Mouse (Mus musculus) CH12.LX (cell line): ENCODE measurements around the gene Gm12216. TPM values are rescaled to one million over a fixed set of nuclear protein-coding genes. Genes with fewer than 3 reads are reported as not detected.

Source experiments
- DNase-seq: peaks from one replicate; pipeline ENCODE4 v3.0.0-alpha.2; 2013; ENCODE audit errors: extremely low read depth
- H3K27ac ChIP-seq: 2 replicates; pipeline ENCODE4 v1.5.1; 2012; ENCODE audit warnings: low read depth, mild to moderate bottlenecking, control low read depth, moderate library complexity; ENCODE audit not compliant: insufficient read depth
- H3K27me3 ChIP-seq: replicated peaks from 2 replicates; pipeline ENCODE3; 2012; ENCODE audit warnings: inconsistent platforms
- H3K36me3 ChIP-seq, 2 experiments: replicated peaks in 1 of 2; 2 replicates each; pipeline versions ENCODE3 to v1.6.1; 2012; ENCODE audit warnings: inconsistent platforms in 1 of 2, low read length in 1 of 2, mild to moderate bottlenecking in 1 of 2, mixed read lengths in 1 of 2, moderate library complexity in 1 of 2; ENCODE audit not compliant: control insufficient read depth in 1 of 2, insufficient read depth in 1 of 2
- H3K4me1 ChIP-seq, 2 experiments: 2 replicates each; pipeline ENCODE4 v1.6.1; 2012; ENCODE audit warnings: inconsistent platforms in 1 of 2, moderate library complexity in 1 of 2; ENCODE audit not compliant: insufficient read depth in 2 of 2, control insufficient read depth in 1 of 2
- H3K4me2 ChIP-seq: 2 replicates; pipeline ENCODE4 v1.6.1; 2012; ENCODE audit warnings: low read depth, mild to moderate bottlenecking, control low read depth; ENCODE audit not compliant: poor library complexity, insufficient read depth, severe bottlenecking
- H3K4me3 ChIP-seq, 3 experiments: fragments of 150-350 bp in 1 of 3; sonication (generic) in 1 of 3; replicated peaks in 1 of 3; 2 replicates each; pipeline versions ENCODE3 to v1.5.1; 2011 to 2012; ENCODE audit warnings: low read depth in 2 of 3, low read length in 2 of 3, mild to moderate bottlenecking in 2 of 3, moderate library complexity in 2 of 3, control low read depth in 1 of 3, improper control_type of control experiment in 1 of 3, inconsistent platforms in 1 of 3, mixed read lengths in 1 of 3; ENCODE audit not compliant: poor library complexity in 1 of 3
- H3K79me2 ChIP-seq: replicated peaks from 2 replicates; pipeline ENCODE4 v1.6.1; 2012; ENCODE audit warnings: mild to moderate bottlenecking, moderate library complexity; ENCODE audit not compliant: control insufficient read depth, poor library complexity, insufficient read depth, severe bottlenecking; ENCODE audit errors: extremely low read depth
- H3K9ac ChIP-seq: 2 replicates; pipeline ENCODE4 v1.6.1; 2012; ENCODE audit warnings: low read depth, mild to moderate bottlenecking, control low read depth, moderate library complexity; ENCODE audit not compliant: insufficient read depth
- H3K9me3 ChIP-seq: replicated peaks from 2 replicates; pipeline ENCODE3; 2012; ENCODE audit warnings: low read length, inconsistent platforms, mixed read lengths
- BHLHE40 ChIP-seq: IDR thresholded peaks from 2 replicates; pipeline ENCODE4 v1.6.1; 2011; ENCODE audit warnings: mild to moderate bottlenecking, low read depth, low read length, improper control_type of control experiment
- CHD2 ChIP-seq: IDR thresholded peaks from 2 replicates; pipeline ENCODE4 v1.6.1; 2011; ENCODE audit warnings: low read length, improper control_type of control experiment
- E2F4 ChIP-seq: IDR thresholded peaks from 2 replicates; pipeline ENCODE4 v1.6.1; 2011; ENCODE audit warnings: low read depth, low read length, improper control_type of control experiment; ENCODE audit not compliant: insufficient replicate concordance
- ELF1 ChIP-seq: IDR thresholded peaks from 2 replicates; pipeline ENCODE4 v1.6.1; 2014; ENCODE audit warnings: low read depth, mild to moderate bottlenecking, inconsistent platforms, low read length, improper control_type of control experiment
- EP300 ChIP-seq: IDR thresholded peaks from 2 replicates; pipeline ENCODE4 v1.6.1; 2011; ENCODE audit warnings: low read length, improper control_type of control experiment
- ETS1 ChIP-seq: conservative IDR thresholded peaks from 2 replicates; pipeline ENCODE4 v1.6.1; 2012; ENCODE audit warnings: low read depth, mild to moderate bottlenecking, inconsistent platforms, low read length, improper control_type of control experiment, moderate library complexity
- GABPA ChIP-seq: IDR thresholded peaks from 2 replicates; pipeline ENCODE4 v1.6.1; 2012; ENCODE audit warnings: low read depth, low read length, improper control_type of control experiment, inconsistent platforms; ENCODE audit not compliant: insufficient replicate concordance
- HCFC1 ChIP-seq: IDR thresholded peaks from 2 replicates; pipeline ENCODE4 v1.6.1; 2012; ENCODE audit warnings: low read depth, mild to moderate bottlenecking, inconsistent platforms, low read length, improper control_type of control experiment
- IRF4 ChIP-seq: IDR thresholded peaks from 2 replicates; pipeline ENCODE4 v1.6.1; 2014; ENCODE audit warnings: low read depth, mild to moderate bottlenecking, inconsistent platforms, low read length, improper control_type of control experiment
- JUN ChIP-seq: IDR thresholded peaks from 2 replicates; pipeline ENCODE4 v1.6.1; 2011; ENCODE audit warnings: low read depth, mild to moderate bottlenecking, low read length, improper control_type of control experiment, moderate library complexity; ENCODE audit not compliant: insufficient read depth
- JUND ChIP-seq: conservative IDR thresholded peaks from 2 replicates; pipeline ENCODE4 v1.6.1; 2011; ENCODE audit warnings: low read depth, low read length, improper control_type of control experiment
- KAT2A ChIP-seq: IDR thresholded peaks from 2 replicates; pipeline ENCODE4 v1.6.1; 2012; ENCODE audit warnings: low read length, improper control_type of control experiment, inconsistent platforms; ENCODE audit not compliant: insufficient replicate concordance
- MAFK ChIP-seq: IDR thresholded peaks from 2 replicates; pipeline ENCODE4 v1.6.1; 2011; ENCODE audit warnings: low read length, improper control_type of control experiment; ENCODE audit not compliant: insufficient replicate concordance
- MAX ChIP-seq: IDR thresholded peaks from 2 replicates; pipeline ENCODE4 v1.6.1; 2011; ENCODE audit warnings: low read length, improper control_type of control experiment
- MAZ ChIP-seq: IDR thresholded peaks from 2 replicates; pipeline ENCODE4 v1.6.1; 2012; ENCODE audit warnings: low read depth, mild to moderate bottlenecking, inconsistent platforms, low read length, improper control_type of control experiment, moderate library complexity
- MEF2A ChIP-seq: IDR thresholded peaks from 2 replicates; pipeline ENCODE4 v1.6.1; 2014; ENCODE audit warnings: low read depth, mild to moderate bottlenecking, inconsistent platforms, low read length, improper control_type of control experiment, borderline replicate concordance
- MXI1 ChIP-seq: IDR thresholded peaks from 2 replicates; pipeline ENCODE4 v1.6.1; 2011; ENCODE audit warnings: mild to moderate bottlenecking, low read depth, low read length, improper control_type of control experiment
- NELFE ChIP-seq: IDR thresholded peaks from 2 replicates; pipeline ENCODE4 v1.6.1; 2011; ENCODE audit warnings: low read depth, low read length, improper control_type of control experiment
- PAX5 ChIP-seq: IDR thresholded peaks from 2 replicates; pipeline ENCODE4 v1.6.1; 2012; ENCODE audit warnings: low read length, inconsistent platforms, mixed read lengths
- POLR2A ChIP-seq: IDR thresholded peaks from 2 replicates; pipeline ENCODE4 v1.6.1; 2011; ENCODE audit warnings: low read depth, mild to moderate bottlenecking, improper control_type of control experiment, low read length
- POLR2AphosphoS2 ChIP-seq: IDR thresholded peaks from 2 replicates; pipeline ENCODE4 v1.6.1; 2011; ENCODE audit warnings: low read depth, low read length, improper control_type of control experiment
- RAD21 ChIP-seq: IDR thresholded peaks from 2 replicates; pipeline ENCODE4 v1.6.1; 2011; ENCODE audit warnings: low read depth, mild to moderate bottlenecking, low read length, improper control_type of control experiment, moderate library complexity
- RCOR1 ChIP-seq: conservative IDR thresholded peaks from 2 replicates; pipeline ENCODE4 v1.6.1; 2012; ENCODE audit warnings: low read depth, mild to moderate bottlenecking, inconsistent platforms, low read length, improper control_type of control experiment
- TCF12 ChIP-seq: IDR thresholded peaks from 2 replicates; pipeline ENCODE4 v1.6.1; 2014; ENCODE audit warnings: low read depth, mild to moderate bottlenecking, inconsistent platforms, low read length, improper control_type of control experiment
- UBTF ChIP-seq: IDR thresholded peaks from 2 replicates; pipeline ENCODE4 v1.6.1; 2012; ENCODE audit warnings: low read depth, mild to moderate bottlenecking, inconsistent platforms, low read length, improper control_type of control experiment, moderate library complexity
- USF2 ChIP-seq: conservative IDR thresholded peaks from 2 replicates; pipeline ENCODE4 v1.6.1; 2011; ENCODE audit warnings: low read depth, low read length, improper control_type of control experiment
- ZKSCAN1 ChIP-seq: IDR thresholded peaks from 2 replicates; pipeline ENCODE4 v1.6.1; 2012; ENCODE audit warnings: low read depth, inconsistent platforms, low read length, improper control_type of control experiment, borderline replicate concordance
- ZMIZ1 ChIP-seq: IDR thresholded peaks from 2 replicates; pipeline ENCODE4 v1.6.1; 2012; ENCODE audit warnings: low read depth, mild to moderate bottlenecking, inconsistent platforms, low read length, improper control_type of control experiment
- dilution Hi-C: fragments of 300-500 bp; cut with MboI; formaldehyde crosslinking; loops from 2 replicates; pipeline ENCODE4 v1.14.3; 2020; ENCODE audit warnings: low sequenced_read_pairs; ENCODE audit not compliant: extremely low pct_unique_long_range_greater_than_20kb, extremely low pct_ligation_motif_present
- in situ Hi-C: fragments of 300-500 bp; cut with MboI; formaldehyde crosslinking; loops from 3 replicates; pipeline ENCODE4 v1.14.3; 2019; ENCODE audit warnings: low sequenced_read_pairs, low pct_ligation_motif_present, low pct_unique_long_range_greater_than_20kb, mixed read lengths
- polyA plus RNA-seq: library from polyadenylated mRNA; unstranded; fragments of >175 nt; gene quantifications from 2 replicates; pipeline ENCODE4 v1.2.1, GENCODE M21; 2012; ENCODE audit warnings: low read depth; ENCODE audit not compliant: insufficient read length
- total RNA-seq, 2 experiments: library from RNA; depleted of rRNA; stranded (reverse); fragments of 300-350 nt in 1 of 2; fragments of >200 nt in 1 of 2; gene quantifications; 2 replicates each; pipeline ENCODE4 v1.2.3; 2012 to 2014

Gene Gm12216
- total and polyA plus RNA-seq, 3 experiments, result 0.56 to 2.7 (median 0.77) TPM

DNA sequence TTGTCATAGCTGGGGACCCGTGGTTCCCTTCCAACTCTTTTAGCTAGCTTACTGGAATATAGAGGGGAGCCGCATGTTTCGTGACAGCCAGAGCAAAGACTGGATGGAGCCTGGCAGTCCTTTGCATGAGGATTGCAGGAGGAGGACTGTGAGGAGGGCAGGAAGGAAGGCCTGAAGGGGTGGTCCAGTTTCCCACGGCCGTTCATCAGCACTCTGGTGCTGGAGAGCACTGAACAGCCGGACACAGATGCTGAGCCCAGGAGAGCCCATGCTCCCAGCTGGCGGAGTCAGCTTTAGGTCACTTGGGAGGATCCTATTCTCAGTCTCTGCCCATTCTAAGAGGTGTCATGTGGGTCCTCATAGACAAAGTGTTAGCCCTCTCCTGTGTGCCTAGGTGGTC is 77.1 kb downstream of the Gm12216 start:
- in situ Hi-C loops (no loop called here), dilution Hi-C loops (no loop called here)
- H3K4me2 ChIP-seq, result no peak overlapping the region
- DNase-seq, result no peak
- H3K79me2 ChIP-seq, result 0 out of 2 replicates have a peak, but pooled peaks cover under 1% of the 10 kb centered on the region
- TF ChIP-seq MAX (no peak), MAZ (no peak), RCOR1 (no peak), NELFE (no peak), KAT2A (no peak), HCFC1 (no peak), RAD21 (no peak), MAFK (no peak), ETS1 (no peak), PAX5 (no peak), CHD2 (no peak), UBTF (no peak), POLR2AphosphoS2 (no peak), IRF4 (no peak), ZKSCAN1 (no peak), E2F4 (no peak), POLR2A (no peak), GABPA (no peak), BHLHE40 (no peak), JUN (no peak)
- H3K27ac ChIP-seq, result no peak overlapping the region
- no peaks in the 10 kb centered on the region for H3K27me3 ChIP-seq
- H3K4me1 ChIP-seq, result peaks cover 12 to 75% of the 10 kb centered on the region in 2 experiments
- peaks cover 28 to 51% of the 10 kb centered on the region in 2 experiments for H3K36me3 ChIP-seq
- no peak overlapping the region for H3K9ac ChIP-seq
- H3K4me3 ChIP-seq, result no peak overlapping the region
- no peaks in the 10 kb centered on the region for H3K9me3 ChIP-seq

GRCm38 (mm10) chr11:53781201-53781775 is 77.8 kb downstream of the Gm12216 start:
- Histone ChIP-seq H3K27me3 (no peaks in the 10 kb centered on the region), H3K9ac (no peak overlapping the region), H3K4me3 (no peak overlapping the region), H3K36me3 (peaks cover 35 to 57% of the 10 kb centered on the region in 2 experiments), H3K79me2 (0 out of 2 replicates have a peak, but pooled peaks cover 6% of the 10 kb centered on the region), H3K4me2 (no peak overlapping the region), H3K9me3 (no peaks in the 10 kb centered on the region), H3K4me1 (peaks cover 12 to 73% of the 10 kb centered on the region in 2 experiments), H3K27ac (no peak overlapping the region)
- in situ Hi-C loops, result no loop called here
- TF ChIP-seq USF2 (no peak), MXI1 (no peak), PAX5 (no peak), ZMIZ1 (no peak; the same call in 1 of the 2 replicates), JUN (no peak), ELF1 (no peak), CHD2 (no peak), EP300 (no peak), MEF2A (no peak), POLR2AphosphoS2 (no peak), KAT2A (no peak), JUND (no peak), TCF12 (no peak), HCFC1 (no peak), ETS1 (no peak)
- dilution Hi-C loops, result no loop called here
- no peak for DNase-seq
